Mouse (Mus musculus) stomach, adult 2 months (tissue): Measurements from ENCODE around the gene Armh2. TPM values are rescaled to one million over a fixed set of nuclear protein-coding genes. Genes with fewer than 3 reads are reported as not detected.

Source experiments
- polyA plus RNA-seq: library from polyadenylated mRNA; depleted of rRNA; stranded (reverse); fragments of >200 nt; gene quantifications from 2 replicates; pipeline ENCODE4 v1.2.3, GENCODE M21; 2012; rRNA removed

Gene Armh2
- not detected in 2 replicates for polyA plus RNA-seq

DNA sequence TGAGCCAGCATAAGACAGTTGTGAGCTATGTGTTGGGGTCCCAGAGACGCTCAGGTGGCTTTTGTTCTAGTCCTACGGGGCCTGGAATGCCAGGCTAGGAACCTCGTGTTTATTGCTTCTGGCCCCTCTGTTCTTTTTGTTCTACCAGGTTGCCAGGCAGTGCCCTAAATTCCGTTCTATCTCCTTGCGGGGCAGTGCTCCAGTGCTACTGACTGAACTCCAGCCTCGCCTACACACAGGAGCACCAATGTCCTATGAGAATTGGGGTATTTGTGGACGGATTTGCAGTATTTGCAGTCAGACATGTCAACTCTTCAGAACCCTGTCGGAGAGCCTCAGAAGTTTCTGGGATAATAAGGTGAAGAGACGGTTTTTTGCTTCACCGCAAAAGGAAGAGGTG, at the start of gene Armh2:
TSS of gene Armh2 (plus strand) at position 205 of the 400 bp plus-strand sequence.

DNA sequence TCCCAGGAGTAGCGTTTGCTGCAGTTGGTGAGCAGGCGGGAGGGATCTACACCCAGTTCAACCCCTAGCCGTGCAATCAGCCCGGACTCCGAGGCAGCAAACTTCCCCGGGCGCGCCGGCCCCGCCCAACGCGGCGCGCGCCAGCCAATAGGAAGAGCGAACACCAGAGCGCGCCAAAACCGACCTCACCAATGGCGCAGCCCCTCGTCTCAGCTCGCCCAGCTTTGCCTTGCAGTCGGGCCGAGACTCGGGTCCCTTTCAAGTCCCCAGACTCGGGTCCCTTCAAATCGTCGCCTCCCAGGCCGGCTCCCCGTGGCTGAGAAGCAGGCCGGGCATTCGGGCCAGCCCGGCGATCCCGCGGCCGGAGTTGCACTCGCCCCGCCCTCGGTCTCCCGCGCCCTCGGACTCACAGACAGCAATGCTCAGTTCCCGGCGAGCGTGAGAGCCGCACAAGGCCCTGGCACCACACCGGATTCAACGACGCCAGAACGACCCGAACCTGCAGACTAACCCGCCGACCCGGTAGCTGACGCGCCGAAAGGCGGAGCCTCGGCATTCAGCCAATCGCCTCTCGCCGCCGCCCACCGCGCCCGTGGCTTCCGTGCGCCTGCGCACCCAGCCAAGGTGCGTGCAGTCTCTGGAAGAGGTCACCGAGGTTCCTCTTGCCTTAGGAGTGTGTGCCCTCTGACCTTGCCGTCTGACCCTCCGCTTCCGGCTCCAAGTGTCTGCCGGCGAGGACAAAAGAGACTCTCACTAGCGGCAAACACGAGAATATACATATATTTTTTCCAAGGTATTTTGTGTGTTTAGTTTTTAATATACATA, 20.6 kb downstream of the Armh2 start, which contains the start of gene Gmnn:
TSS of gene Gmnn (minus strand) at position 521 of the 825 bp plus-strand sequence.

Other genes with a start within 250 kb of the Armh2 start
- gene Ripor2, start 159.0 kb upstream of the Armh2 start, polyA plus RNA-seq: 0.44 and 0.48 TPM in 2 replicates
- gene Gmnn, start 20.7 kb downstream of the Armh2 start, polyA plus RNA-seq: 0.23 and 0.95 TPM in 2 replicates
- gene BC005537, start 60.4 kb downstream of the Armh2 start, polyA plus RNA-seq: 9.2 and 9.8 TPM in 2 replicates
- gene Acot13, start 90.3 kb downstream of the Armh2 start, polyA plus RNA-seq: 34.2 and 54.8 TPM in 2 replicates
- 2.7 and 4.9 TPM in 2 replicates for gene Tdp2, start 90.4 kb downstream of the Armh2 start, polyA plus RNA-seq
- 0.10 and 0.11 TPM in 2 replicates for gene D130043K22Rik, start 103.9 kb downstream of the Armh2 start, polyA plus RNA-seq
- 2.2 and 5.4 TPM in 2 replicates for gene Aldh5a1, start 196.4 kb downstream of the Armh2 start, polyA plus RNA-seq
- gene Gpld1, start 201.9 kb downstream of the Armh2 start, polyA plus RNA-seq: 4.4 and 7.1 TPM in 2 replicates